Mouse (Mus musculus) intestine, postnatal 0 days (tissue): ENCODE data around the gene Myo10. TPM values are rescaled to one million over a fixed set of nuclear protein-coding genes. Genes with fewer than 3 reads are reported as not detected.

Experiments used
- ATAC-seq: fragments of 200-750 bp; cut with Nextera tagmentation; 2 replicates; pipeline ENCODE4 v1.8.0; 2017; ENCODE audit warnings: mild to moderate bottlenecking, moderate TSS enrichment, moderate library complexity
- H3K27ac ChIP-seq: fragments of 300-500 bp; sonication (generic); 2 replicates; pipeline ENCODE4 v1.5.1; 2014; ENCODE audit warnings: mild to moderate bottlenecking, low read depth, low read length, moderate library complexity
- H3K27me3 ChIP-seq: fragments of 300-500 bp; sonication (generic); replicated peaks from 2 replicates; pipeline ENCODE4 v1.6.1; 2014; ENCODE audit warnings: low read length, mixed read lengths; ENCODE audit not compliant: control insufficient read depth, insufficient read depth
- H3K36me3 ChIP-seq: fragments of 300-500 bp; sonication (generic); 2 replicates; pipeline ENCODE4 v1.6.1; 2014; ENCODE audit warnings: mild to moderate bottlenecking, moderate library complexity; ENCODE audit not compliant: control insufficient read depth, insufficient read depth
- H3K4me1 ChIP-seq: fragments of 300-500 bp; sonication (generic); replicated peaks from 2 replicates; pipeline ENCODE4 v1.6.1; 2014; ENCODE audit warnings: antibody characterized with exemption, low read length, mixed read lengths; ENCODE audit not compliant: control insufficient read depth, insufficient read depth
- H3K4me2 ChIP-seq: fragments of 300-500 bp; sonication (generic); replicated peaks from 2 replicates; pipeline ENCODE4 v1.6.1; 2014; ENCODE audit warnings: low read depth, mild to moderate bottlenecking, moderate library complexity
- H3K4me3 ChIP-seq: fragments of 300-500 bp; sonication (generic); 2 replicates; pipeline ENCODE4 v1.5.1; 2014; ENCODE audit warnings: low read depth, low read length
- H3K9ac ChIP-seq: fragments of 300-500 bp; sonication (generic); 2 replicates; pipeline ENCODE4 v1.6.1; 2014; ENCODE audit warnings: mild to moderate bottlenecking, low read depth, low read length
- H3K9me3 ChIP-seq: fragments of 300-500 bp; sonication (generic); 2 replicates; pipeline ENCODE4 v1.6.1; 2016; ENCODE audit warnings: mixed run types; ENCODE audit not compliant: control insufficient read depth
- CTCF ChIP-seq: sonication (generic); IDR thresholded peaks from 2 replicates; pipeline ENCODE4 v1.5.1; 2016; ENCODE audit warnings: low read depth, mild to moderate bottlenecking, control low read depth, antibody characterized with exemption, moderate library complexity
- WGBS: fragments of 180-500 bp; shearing (Covaris S2); extraction: QIAGEN DNeasy Blood & Tissue Kit; methylation state at CpG from one replicate; pipeline ENCODE4 v1.1.7; 2014; 5-methylcytosine and 5-hydroxymethylcytosine counted together
- polyA plus RNA-seq: library from polyadenylated mRNA; unstranded; fragments of >200 nt; fragmentation: Nextera tagmentation; extraction: Ambion mirVana; gene quantifications from 2 replicates; pipeline ENCODE4 v1.2.1, GENCODE M21; 2015

The Myo10 gene
- polyA plus RNA-seq, 1 experiment from 2014 or later = 9.5 TPM

GRCm38 (mm10) chr15:25608742-25609141 is 13.6 kb upstream of the Myo10 start:
- no peaks in the 10 kb centered on the region for H3K36me3 ChIP-seq
- no peak overlapping the region for H3K4me2 ChIP-seq
- no peaks in the 10 kb centered on the region for H3K9me3 ChIP-seq
- no peak overlapping the region for H3K9ac ChIP-seq
- H3K27ac ChIP-seq = no peak overlapping the region
- WGBS = 63% methylated on average over 3 of the region's 3 CpGs
- no peak for TF ChIP-seq CTCF
- H3K27me3 ChIP-seq = no peaks in the 10 kb centered on the region
- no peak overlapping the region for H3K4me3 ChIP-seq
- no peak for ATAC-seq
- H3K4me1 ChIP-seq = no peaks in the 10 kb centered on the region; the same call in 1 of the 2 replicates

DNA sequence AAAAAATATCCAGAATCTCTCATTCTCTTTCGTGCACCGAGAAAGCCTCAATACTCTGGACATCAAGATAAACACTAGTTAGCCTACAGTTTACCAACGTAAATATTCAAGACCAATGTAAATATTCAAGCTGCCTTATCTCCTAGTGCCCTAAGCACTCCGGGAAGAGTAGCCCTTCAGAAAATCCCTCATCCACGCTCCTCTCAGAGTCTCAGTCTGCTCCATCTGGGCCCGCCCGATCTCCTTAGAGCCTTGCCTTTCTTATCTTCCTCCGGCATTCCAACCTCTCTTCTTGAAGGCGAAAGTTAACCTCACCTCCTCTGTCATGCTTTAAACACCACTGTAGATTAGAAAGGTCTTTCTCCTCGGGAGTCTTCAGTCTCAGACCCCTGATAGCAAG is 13.1 kb upstream of the Myo10 start:
- no peak for ATAC-seq
- Histone ChIP-seq H3K9me3 (no peaks in the 10 kb centered on the region), H3K4me1 (no peaks in the 10 kb centered on the region; the same call in 1 of the 2 replicates), H3K4me3 (no peak overlapping the region), H3K36me3 (no peaks in the 10 kb centered on the region), H3K4me2 (no peak overlapping the region), H3K27ac (no peak overlapping the region), H3K9ac (no peak overlapping the region), H3K27me3 (no peaks in the 10 kb centered on the region)
- TF ChIP-seq CTCF = no peak
- WGBS = 24% methylated on average over 10 of the region's 10 CpGs

DNA sequence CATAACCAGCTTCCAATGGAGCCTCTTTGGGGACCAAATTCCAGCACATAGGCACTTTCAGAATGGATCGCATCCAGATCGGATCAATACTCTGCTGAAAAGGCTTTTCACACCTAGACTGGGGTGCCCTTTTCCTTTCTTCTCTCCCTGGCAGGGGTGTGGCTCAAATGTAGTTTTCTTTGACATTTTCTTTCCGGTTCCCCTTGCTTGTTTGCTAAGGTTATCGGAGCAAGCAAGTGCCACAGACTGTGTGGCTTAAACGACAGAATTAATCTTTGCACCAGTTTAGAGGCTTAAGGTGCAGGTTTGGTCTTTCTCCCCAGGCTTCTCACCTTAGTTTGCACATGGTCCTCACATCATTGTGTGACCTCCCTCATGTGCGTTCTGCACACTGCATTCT is 11.1 kb upstream of the Myo10 start:
- Histone ChIP-seq H3K9me3 (no peaks in the 10 kb centered on the region), H3K4me3 (no peak overlapping the region), H3K9ac (no peak overlapping the region), H3K27ac (no peak overlapping the region), H3K27me3 (no peaks in the 10 kb centered on the region), H3K36me3 (no peaks in the 10 kb centered on the region), H3K4me1 (no peaks in the 10 kb centered on the region; the same call in 1 of the 2 replicates), H3K4me2 (no peak overlapping the region)
- no peak for TF ChIP-seq CTCF
- ATAC-seq = no peak
- 43% methylated on average over 6 of the region's 6 CpGs for WGBS

GRCm38 (mm10) chr15:25620560-25620959 is 1.8 kb upstream of the Myo10 start:
- no peaks in the 10 kb centered on the region for H3K9me3 ChIP-seq
- H3K27ac ChIP-seq = no peak overlapping the region
- H3K36me3 ChIP-seq = no peaks in the 10 kb centered on the region
- no peak overlapping the region for H3K4me3 ChIP-seq
- no peaks in the 10 kb centered on the region for H3K4me1 ChIP-seq
- H3K27me3 ChIP-seq = no peaks in the 10 kb centered on the region
- no peak overlapping the region for H3K4me2 ChIP-seq
- H3K9ac ChIP-seq = no peak overlapping the region
- 75% methylated on average over 4 of the region's 4 CpGs for WGBS
- no peak for TF ChIP-seq CTCF
- no peak for ATAC-seq

GRCm38 (mm10) chr15:25621351-25622199 is 750 bp upstream of the Myo10 start:
- Histone ChIP-seq H3K27me3 (no peaks in the 10 kb centered on the region), H3K4me1 (no peaks in the 10 kb centered on the region), H3K9ac (peak overlapping the region; percentile 18; the same call in 1 of the 2 replicates), H3K36me3 (no peaks in the 10 kb centered on the region), H3K4me2 (peak overlapping the region; percentile 90), H3K9me3 (no peaks in the 10 kb centered on the region), H3K4me3 (peak overlapping the region; percentile 93), H3K27ac (peak overlapping the region; percentile 94)
- whole genome bisulfite sequencing = 9% methylated on average over 20 of the region's 20 CpGs
- peak; percentile 48 for ATAC-seq
- no peak for TF ChIP-seq CTCF

- Histone ChIP-seq H3K27ac (peak overlapping the region; percentile 94), H3K36me3 (no peaks in the 10 kb centered on the region), H3K9me3 (no peaks in the 10 kb centered on the region), H3K4me3 (peak overlapping the region; percentile 93), H3K27me3 (no peaks in the 10 kb centered on the region), H3K4me1 (no peaks in the 10 kb centered on the region), H3K4me2 (peak overlapping the region; percentile 90), H3K9ac (peak overlapping the region; percentile 88)
- ATAC-seq = peak; percentile 6
- under 1% methylated on average over 59 of the region's 61 CpGs for WGBS
- no peak for TF ChIP-seq CTCF
Measured at GRCm38 (mm10) chr15:25622867-25623471, 644 bp downstream of the Myo10 start.
